Mouse (Mus musculus): ENCODE data around the gene Mlxipl.

DNA sequence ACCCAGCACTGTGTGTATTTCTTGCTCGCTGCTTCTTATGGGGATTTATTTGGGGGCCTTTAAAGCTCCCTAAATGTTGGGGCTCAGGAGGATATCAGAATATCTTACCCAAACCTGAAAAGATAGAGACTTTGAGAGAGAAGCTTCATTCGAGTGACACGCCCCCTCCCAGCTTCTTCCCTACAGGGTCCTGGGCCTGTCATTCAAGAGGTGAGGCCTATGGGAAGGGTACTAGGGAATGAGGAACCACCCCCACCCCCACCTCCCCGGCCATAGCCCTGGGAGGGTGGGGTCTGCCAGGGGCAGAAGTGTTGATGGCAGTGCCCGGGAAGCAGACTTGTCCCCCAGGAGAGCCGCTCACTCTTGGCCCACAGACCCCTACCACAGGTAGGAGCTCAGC, 36.4 kb downstream of the Mlxipl start:
- TF ChIP-seq USF1 (IDR thresholded peaks at IDR 0.05; ENCODE audit: low read depth, low read length) = no peak
- no peak for TF ChIP-seq EP300 (IDR thresholded peaks at IDR 0.05; ENCODE audit: low read depth in 1 of 2, low read length in 2 of 2)
- no peak for TF ChIP-seq USF2 (IDR thresholded peaks at IDR 0.05; ENCODE audit: borderline replicate concordance in 1 of 2, insufficient read depth in 1 of 2, low read depth in 1 of 2, low read length in 2 of 2)
- TF ChIP-seq CTCF (IDR thresholded peaks at IDR 0.05 in 2 of 3, conservative IDR thresholded peaks at IDR 0.05 in 1 of 3; ENCODE audit: control insufficient read depth in 1 of 3, insufficient read depth in 1 of 3, low read depth in 2 of 3, low read length in 3 of 3, poor library complexity in 1 of 3, severe bottlenecking in 1 of 3) = no peak
- no peak for TF ChIP-seq UBTF (IDR thresholded peaks at IDR 0.05; ENCODE audit: borderline replicate concordance, insufficient read depth, low read depth, low read length)
- no peak for TF ChIP-seq ELF1 (IDR thresholded peaks at IDR 0.05; ENCODE audit: low read depth, low read length)
- TF ChIP-seq POLR2A (IDR thresholded peaks at IDR 0.05; ENCODE audit: control insufficient read depth in 1 of 2, insufficient read depth in 1 of 2, low read depth in 1 of 2, low read length in 2 of 2, poor library complexity in 1 of 2) = no peak
- TF ChIP-seq MAX (IDR thresholded peaks at IDR 0.05; ENCODE audit: low read length) = no peak
- TF ChIP-seq ZC3H11A (IDR thresholded peaks at IDR 0.05; ENCODE audit: low read depth, low read length) = no peak
- TF ChIP-seq GATA1 (IDR thresholded peaks at IDR 0.05; ENCODE audit: low read depth, low read length) = no peak
- no peak for TF ChIP-seq MEF2A (IDR thresholded peaks at IDR 0.05; ENCODE audit: extremely low read depth, insufficient replicate concordance, low read depth, low read length, poor library complexity, severe bottlenecking)
- TF ChIP-seq GABPA (IDR thresholded peaks at IDR 0.05; ENCODE audit: low read depth, low read length) = no peak
- no peak for TF ChIP-seq SIN3A (IDR thresholded peaks at IDR 0.05; ENCODE audit: low read length)
